Mouse (Mus musculus) midbrain, embryonic 16.5 days (tissue): ENCODE results near the gene Maff. TPM values are rescaled to one million over a fixed set of nuclear protein-coding genes. Genes with fewer than 3 reads are reported as not detected.

ENCODE experiments used
- ATAC-seq: fragments of 200-750 bp; cut with Nextera tagmentation; 2 replicates; pipeline ENCODE4 v1.8.0; 2017; ENCODE audit warnings: moderate TSS enrichment
- H3K27ac ChIP-seq: fragments of 300-500 bp; sonication (generic); 2 replicates; pipeline ENCODE4 v1.5.1; 2014; ENCODE audit warnings: mild to moderate bottlenecking, low read length, mixed read lengths
- H3K27me3 ChIP-seq: fragments of 300-500 bp; sonication (generic); 2 replicates; pipeline ENCODE4 v1.6.1; 2014; ENCODE audit warnings: low read depth, low read length, mixed read lengths; ENCODE audit not compliant: control insufficient read depth, insufficient read depth
- H3K36me3 ChIP-seq: fragments of 300-500 bp; sonication (generic); 2 replicates; pipeline ENCODE4 v1.6.1; 2014; ENCODE audit warnings: mild to moderate bottlenecking, low read length, moderate library complexity, mixed read lengths; ENCODE audit not compliant: control insufficient read depth, insufficient read depth
- H3K4me1 ChIP-seq: fragments of 300-500 bp; sonication (generic); 2 replicates; pipeline ENCODE4 v1.6.1; 2014; ENCODE audit warnings: mild to moderate bottlenecking, low read length, mixed read lengths; ENCODE audit not compliant: control insufficient read depth, insufficient read depth
- H3K4me2 ChIP-seq: fragments of 300-500 bp; sonication (generic); 2 replicates; pipeline ENCODE4 v1.6.1; 2014; ENCODE audit warnings: mild to moderate bottlenecking, low read length, mixed read lengths
- H3K4me3 ChIP-seq: fragments of 300-500 bp; sonication (generic); 2 replicates; pipeline ENCODE4 v1.5.1; 2014; ENCODE audit warnings: low read depth, mild to moderate bottlenecking, low read length, moderate library complexity, mixed read lengths
- H3K9ac ChIP-seq: fragments of 300-500 bp; sonication (generic); 2 replicates; pipeline ENCODE4 v1.6.1; 2014; ENCODE audit warnings: low read depth, low read length, mixed read lengths
- H3K9me3 ChIP-seq: fragments of 300-500 bp; sonication (generic); replicated peaks from 2 replicates; pipeline ENCODE4 v1.6.1; 2014; ENCODE audit warnings: mild to moderate bottlenecking, low read length, mixed read lengths; ENCODE audit not compliant: control insufficient read depth, poor library complexity, severe bottlenecking
- WGBS: fragments of 180-500 bp; shearing (Covaris S2); extraction: QIAGEN DNeasy Blood & Tissue Kit; methylation state at CpG from one replicate; pipeline ENCODE4 v1.1.7; 2014; 5-methylcytosine and 5-hydroxymethylcytosine counted together
- polyA plus RNA-seq: library from polyadenylated mRNA; unstranded; fragments of >200 nt; fragmentation: Nextera tagmentation; extraction: Ambion mirVana; gene quantifications from 2 replicates; pipeline ENCODE4 v1.2.1, GENCODE M21; 2015

The Maff gene
- polyA plus RNA-seq, 1 experiment from 2014 or later = 0.85 TPM

- H3K27ac ChIP-seq = no peak overlapping the region
- H3K4me3 ChIP-seq = no peak overlapping the region
- H3K9me3 ChIP-seq = no peaks in the 10 kb centered on the region
- no peaks in the 10 kb centered on the region for H3K27me3 ChIP-seq
- no peak for ATAC-seq
- peaks cover 6% of the 10 kb centered on the region for H3K4me1 ChIP-seq
- WGBS = 79% methylated on average over 5 of the region's 5 CpGs
- H3K9ac ChIP-seq = no peak overlapping the region
- no peaks in the 10 kb centered on the region for H3K36me3 ChIP-seq
- H3K4me2 ChIP-seq = no peak overlapping the region
These were observed 24.7 kb upstream of the Maff start for GRCm38 (mm10) chr15:79321733-79322190.

DNA sequence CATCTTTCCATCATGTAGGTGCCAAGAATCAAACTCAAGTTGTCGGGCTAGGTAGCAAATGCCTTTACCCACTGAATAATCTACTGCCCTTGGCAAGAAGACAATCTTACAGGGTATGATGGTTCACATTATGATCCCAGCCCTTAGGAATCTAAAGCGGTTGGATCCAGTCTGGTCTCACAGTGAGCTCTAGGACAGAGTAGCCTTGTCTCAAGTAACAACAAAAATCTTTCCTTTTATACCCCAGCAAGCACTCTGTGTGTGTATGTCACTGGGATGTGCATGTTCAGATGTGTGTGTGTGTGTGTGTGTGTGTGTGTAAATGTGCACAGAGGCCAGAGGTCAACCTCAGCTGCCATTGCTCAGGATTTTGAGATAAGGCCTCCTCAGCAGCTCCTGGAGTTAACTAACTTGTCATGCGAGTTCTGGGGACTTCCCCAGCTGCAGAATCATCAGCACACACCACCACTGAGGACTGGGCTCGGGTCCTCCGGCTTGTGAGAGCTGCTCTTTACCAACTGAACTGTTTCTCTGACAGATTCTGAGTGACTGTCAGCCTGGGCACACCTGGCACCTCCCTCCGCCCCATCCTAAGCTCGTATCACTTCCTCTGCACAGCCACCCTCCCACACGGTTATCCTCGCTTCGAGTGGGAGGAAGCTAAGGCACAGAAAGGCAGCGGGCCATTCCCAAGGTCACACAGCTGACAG is 24.0 kb upstream of the Maff start:
- WGBS = 83% methylated on average over 11 of the region's 11 CpGs
- H3K36me3 ChIP-seq = no peaks in the 10 kb centered on the region
- no peak for ATAC-seq
- peaks cover 12% of the 10 kb centered on the region for H3K4me1 ChIP-seq
- H3K27me3 ChIP-seq = no peaks in the 10 kb centered on the region
- no peak overlapping the region for H3K4me2 ChIP-seq
- no peak overlapping the region for H3K4me3 ChIP-seq
- no peak overlapping the region for H3K9ac ChIP-seq
- no peak overlapping the region for H3K27ac ChIP-seq
- no peaks in the 10 kb centered on the region for H3K9me3 ChIP-seq

DNA sequence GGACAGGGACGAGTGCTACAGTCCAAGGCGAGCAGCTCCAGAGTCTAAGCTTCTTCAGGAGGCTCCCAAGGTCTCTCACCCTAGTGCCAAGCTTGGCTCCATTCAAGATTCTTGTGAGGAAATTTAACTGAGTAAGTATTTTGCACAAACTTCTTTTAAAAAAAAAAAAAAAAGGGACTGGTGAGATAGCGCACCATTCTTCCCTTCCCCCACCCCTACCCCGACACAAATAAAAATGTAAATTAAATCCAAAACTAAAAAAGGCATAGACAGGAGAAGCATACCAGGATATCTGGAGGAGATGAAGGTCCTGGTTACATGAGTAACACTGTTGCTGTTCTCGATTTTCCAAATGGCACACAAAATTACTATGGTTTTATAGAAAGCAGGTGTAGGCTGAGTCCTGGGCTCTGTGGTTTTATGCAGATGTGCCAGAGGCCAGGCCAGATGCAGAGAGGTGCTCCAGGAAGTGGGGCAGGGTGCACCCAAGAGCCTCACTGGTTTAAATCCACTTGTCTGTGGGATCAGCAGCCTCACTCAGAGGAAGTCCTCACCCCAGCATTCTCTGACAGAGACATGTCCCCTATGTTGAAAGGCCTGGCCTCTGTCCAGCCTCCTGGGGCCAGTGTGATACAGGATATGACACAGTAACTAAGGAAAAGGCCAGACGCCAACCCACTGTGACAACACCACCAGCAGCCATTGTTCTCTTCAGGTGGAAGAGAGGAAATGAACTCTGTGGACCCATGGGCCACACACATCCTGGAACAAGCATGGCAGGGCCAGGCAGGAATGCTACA is 23.2 kb upstream of the Maff start:
- no peak overlapping the region for H3K27ac ChIP-seq
- H3K36me3 ChIP-seq = no peaks in the 10 kb centered on the region
- no peaks in the 10 kb centered on the region for H3K9me3 ChIP-seq
- H3K9ac ChIP-seq = no peak overlapping the region
- no peak overlapping the region for H3K4me2 ChIP-seq
- H3K4me3 ChIP-seq = no peak overlapping the region
- WGBS = 81% methylated on average over 6 of the region's 6 CpGs
- peaks cover 14% of the 10 kb centered on the region for H3K4me1 ChIP-seq
- no peak for ATAC-seq
- H3K27me3 ChIP-seq = no peaks in the 10 kb centered on the region

- Histone ChIP-seq H3K36me3 (no peaks in the 10 kb centered on the region), H3K4me2 (no peak overlapping the region), H3K27ac (no peak overlapping the region), H3K4me3 (no peak overlapping the region), H3K9me3 (no peaks in the 10 kb centered on the region), H3K9ac (no peak overlapping the region), H3K4me1 (peaks cover 14% of the 10 kb centered on the region), H3K27me3 (no peaks in the 10 kb centered on the region)
- 87% methylated on average over 4 of the region's 4 CpGs for WGBS
- ATAC-seq = no peak
These were observed 22.6 kb upstream of the Maff start for GRCm38 (mm10) chr15:79323791-79324155.

GRCm38 (mm10) chr15:79324373-79324772 is 22.0 kb upstream of the Maff start:
- 100% methylated on average over 3 of the region's 3 CpGs for WGBS

DNA sequence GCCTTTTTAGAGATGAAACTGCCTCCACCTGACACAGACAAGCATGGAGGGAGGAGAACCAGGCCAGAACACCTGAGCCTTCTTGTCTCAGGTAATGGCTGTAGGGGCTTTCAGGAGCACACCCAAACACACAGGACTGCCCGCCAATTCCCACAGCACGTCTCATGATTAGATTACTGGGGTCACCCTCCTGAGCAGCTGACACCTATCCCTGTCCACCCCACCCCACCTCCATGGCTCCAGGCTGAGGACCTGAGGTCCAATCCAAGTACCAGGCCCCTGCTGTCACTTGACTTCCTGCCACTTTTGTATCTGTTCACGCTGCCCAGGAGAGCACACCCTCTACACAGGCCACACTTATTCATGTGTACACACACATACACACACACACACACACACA is 20.7 kb upstream of the Maff start:
- Histone ChIP-seq H3K9ac (no peak overlapping the region), H3K4me3 (no peak overlapping the region), H3K27me3 (no peaks in the 10 kb centered on the region), H3K4me1 (peaks cover 14% of the 10 kb centered on the region), H3K36me3 (no peaks in the 10 kb centered on the region), H3K27ac (no peak overlapping the region), H3K4me2 (no peak overlapping the region), H3K9me3 (no peaks in the 10 kb centered on the region)
- WGBS = 72% methylated on average over 3 of the region's 3 CpGs
- ATAC-seq = no peak

More at GRCm38 (mm10) chr15:79324373-79324772, 22.0 kb upstream of the Maff start:
- Histone ChIP-seq H3K36me3 (no peaks in the 10 kb centered on the region), H3K4me3 (no peak overlapping the region), H3K4me1 (peaks cover 14% of the 10 kb centered on the region), H3K9me3 (no peaks in the 10 kb centered on the region), H3K27ac (no peak overlapping the region), H3K27me3 (no peaks in the 10 kb centered on the region), H3K9ac (no peak overlapping the region), H3K4me2 (no peak overlapping the region)
- no peak for ATAC-seq

GRCm38 (mm10) chr15:79326264-79326663 is 20.2 kb upstream of the Maff start:
- H3K9me3 ChIP-seq = no peaks in the 10 kb centered on the region
- H3K4me2 ChIP-seq = peak overlapping the region; percentile 7; the same call in 1 of the 2 replicates
- WGBS = 69% methylated on average over 4 of the region's 4 CpGs
- H3K27me3 ChIP-seq = no peaks in the 10 kb centered on the region
- peak overlapping the region; percentile 38 for H3K27ac ChIP-seq
- no peak for ATAC-seq
- H3K9ac ChIP-seq = no peak overlapping the region
- H3K4me3 ChIP-seq = no peak overlapping the region
- peaks cover 14% of the 10 kb centered on the region for H3K4me1 ChIP-seq
- H3K36me3 ChIP-seq = no peaks in the 10 kb centered on the region

DNA sequence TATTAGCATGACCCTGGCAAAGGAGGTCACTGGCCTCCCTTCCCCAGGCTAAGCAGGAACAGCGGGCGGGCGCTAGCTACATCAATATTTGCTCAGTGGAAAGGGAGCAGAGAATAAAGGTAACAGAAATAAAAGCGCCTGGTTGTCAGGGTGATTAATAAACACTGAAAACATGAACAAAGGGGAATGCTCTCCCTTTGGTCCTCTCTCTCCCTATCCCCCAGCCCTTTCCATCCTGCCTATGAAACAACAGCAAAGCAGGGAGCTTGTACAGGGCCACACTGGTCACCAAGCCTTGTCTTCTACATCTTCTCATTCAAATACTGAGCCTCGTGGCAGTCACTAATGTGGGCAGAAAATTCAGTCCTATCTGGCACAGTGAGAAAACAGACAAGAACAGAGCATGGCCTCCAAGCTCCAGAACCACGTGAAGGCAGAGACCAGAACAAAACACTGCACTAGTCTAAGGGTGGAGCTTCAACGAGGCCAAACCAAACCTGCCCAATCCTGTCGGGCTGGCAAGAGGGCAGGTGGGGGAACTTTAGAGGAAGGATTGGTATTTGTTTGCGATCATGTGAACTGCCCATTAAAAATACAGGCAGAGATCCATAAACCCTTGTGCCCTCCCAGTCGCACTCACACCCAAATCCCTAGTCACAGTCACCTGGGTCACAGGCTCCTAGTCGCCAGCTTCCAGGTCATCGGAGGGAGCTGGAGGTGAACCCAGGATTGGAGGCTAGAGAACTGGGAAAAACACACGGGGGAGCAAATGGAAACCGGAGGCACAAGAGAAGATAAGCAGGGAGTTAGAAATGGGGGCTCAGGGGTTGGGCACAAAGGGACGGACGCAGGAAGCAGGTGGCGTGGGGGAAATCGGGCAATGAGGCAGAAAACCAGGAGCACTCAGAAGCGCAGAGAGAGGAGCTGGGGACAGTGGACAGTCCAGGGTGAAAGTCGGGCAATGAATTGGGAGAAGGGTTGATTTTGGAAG is 19.2 kb upstream of the Maff start:
- H3K9me3 ChIP-seq = no peaks in the 10 kb centered on the region
- H3K27me3 ChIP-seq = no peaks in the 10 kb centered on the region
- H3K27ac ChIP-seq = peak overlapping the region; percentile 86
- H3K4me3 ChIP-seq = peak overlapping the region; percentile 56
- H3K4me2 ChIP-seq = peak overlapping the region; percentile 82
- WGBS = 6% methylated on average over 20 of the region's 20 CpGs
- peaks cover 14% of the 10 kb centered on the region for H3K4me1 ChIP-seq
- ATAC-seq = no peak; the same call in 1 of the 2 replicates
- no peaks in the 10 kb centered on the region for H3K36me3 ChIP-seq
- peak overlapping the region; percentile 64 for H3K9ac ChIP-seq
